Mouse (Mus musculus): ENCODE results near the gene Tmem255a. TPM values are rescaled to one million over a fixed set of nuclear protein-coding genes. Genes with fewer than 3 reads are reported as not detected.

Gene Tmem255a
- polyA plus RNA-seq, 1 experiment: 0.06 TPM

DNA sequence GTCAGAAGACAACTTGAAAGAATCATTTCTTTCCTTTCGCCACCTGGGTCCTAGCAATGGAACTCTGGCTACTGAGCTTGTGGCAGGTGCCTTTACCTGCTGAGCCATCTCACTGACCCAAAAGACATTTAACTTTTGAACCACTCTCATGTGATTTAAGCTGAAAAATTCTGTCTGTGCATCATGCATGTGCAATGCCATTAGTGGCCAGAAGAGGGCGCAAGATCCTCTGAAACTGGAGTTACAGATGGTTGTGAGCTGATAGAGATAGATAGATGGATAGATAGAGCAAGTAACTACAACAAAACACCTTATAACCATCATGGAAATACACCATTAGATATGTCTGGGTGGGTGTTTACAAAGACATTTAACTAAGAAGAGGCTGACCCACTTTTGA is 14.5 kb downstream of the Tmem255a start:
- Histone ChIP-seq H3K4me2 (ENCODE audit: low read depth) (no peak overlapping the region), H3K36me3 (ENCODE audit: control insufficient read depth, insufficient read depth) (no peaks in the 10 kb centered on the region), H3K4me3 (no peak overlapping the region), H3ac (ENCODE audit: control insufficient read depth, insufficient read length) (no peak overlapping the region), H3K79me2 (ENCODE audit: control insufficient read depth, insufficient read depth) (no peaks in the 10 kb centered on the region), H3K27me3 (ENCODE audit: control insufficient read depth, insufficient read depth, insufficient read length) (no peaks in the 10 kb centered on the region)
- TF ChIP-seq POLR2A (IDR thresholded peaks at IDR 0.05; ENCODE audit: insufficient read length, low read depth) (no peak), MYOD1 (IDR thresholded peaks at IDR 0.05; ENCODE audit: control insufficient read depth in 1 of 3, insufficient read length in 2 of 3, low read depth in 2 of 3) (no peak), MAX (IDR thresholded peaks at IDR 0.05; ENCODE audit: low read depth) (no peak), MYOG (IDR thresholded peaks at IDR 0.05; ENCODE audit: control insufficient read depth in 1 of 3, insufficient read depth in 1 of 3, insufficient read length in 2 of 3, low read depth in 2 of 3) (no peak), CEBPB (IDR thresholded peaks at IDR 0.05; ENCODE audit: insufficient read depth, poor library complexity, severe bottlenecking) (no peak), TCF12 (IDR thresholded peaks at IDR 0.05; ENCODE audit: insufficient read depth, poor library complexity, severe bottlenecking) (no peak), TCF3 (IDR thresholded peaks at IDR 0.05; ENCODE audit: insufficient read length, low read depth) (no peak), USF1 (IDR thresholded peaks at IDR 0.05; ENCODE audit: low read depth) (no peak), SRF (IDR thresholded peaks at IDR 0.05; ENCODE audit: control insufficient read depth, insufficient read length, low read depth) (no peak), E2F4 (IDR thresholded peaks at IDR 0.05; ENCODE audit: insufficient read depth) (no peak), REST (IDR thresholded peaks at IDR 0.05; ENCODE audit: insufficient read depth, insufficient read length) (no peak), POLR2AphosphoS2 (IDR thresholded peaks at IDR 0.05; ENCODE audit: insufficient read length, low read depth) (no peak)

DNA sequence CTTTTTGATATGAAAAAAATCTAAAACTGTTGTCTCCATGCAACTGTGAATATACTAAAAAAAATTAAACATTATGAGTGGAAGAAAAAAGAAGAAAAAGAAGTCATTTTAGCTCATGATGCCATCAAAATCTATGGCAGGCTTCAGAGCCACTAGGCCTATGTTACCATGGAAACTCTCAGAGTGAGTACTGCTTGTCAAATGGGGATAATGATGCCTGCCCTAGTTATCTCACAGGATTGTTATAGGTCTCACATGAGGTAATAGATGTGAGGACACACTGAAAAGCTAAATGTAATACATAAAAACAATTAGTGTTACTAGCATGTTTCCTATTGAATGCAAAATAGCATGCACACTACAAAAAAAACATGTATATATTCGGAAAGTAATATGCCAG is 22.4 kb downstream of the Tmem255a start:
- no peak overlapping the region for H3K4me3 ChIP-seq
- H3K36me3 ChIP-seq (ENCODE audit: control insufficient read depth, insufficient read depth): no peaks in the 10 kb centered on the region
- no peak for TF ChIP-seq MYOG (IDR thresholded peaks at IDR 0.05; ENCODE audit: control insufficient read depth in 1 of 3, insufficient read depth in 1 of 3, insufficient read length in 2 of 3, low read depth in 2 of 3)
- no peak for TF ChIP-seq E2F4 (IDR thresholded peaks at IDR 0.05; ENCODE audit: insufficient read depth)
- no peak for TF ChIP-seq MYOD1 (IDR thresholded peaks at IDR 0.05; ENCODE audit: control insufficient read depth in 1 of 3, insufficient read length in 2 of 3, low read depth in 2 of 3)
- no peak for TF ChIP-seq REST (IDR thresholded peaks at IDR 0.05; ENCODE audit: insufficient read depth, insufficient read length)
- TF ChIP-seq CEBPB (IDR thresholded peaks at IDR 0.05; ENCODE audit: insufficient read depth, poor library complexity, severe bottlenecking): no peak
- TF ChIP-seq SRF (IDR thresholded peaks at IDR 0.05; ENCODE audit: control insufficient read depth, insufficient read length, low read depth): no peak
- no peak for TF ChIP-seq TCF3 (IDR thresholded peaks at IDR 0.05; ENCODE audit: insufficient read length, low read depth)
- TF ChIP-seq TCF12 (IDR thresholded peaks at IDR 0.05; ENCODE audit: insufficient read depth, poor library complexity, severe bottlenecking): no peak
- no peak for TF ChIP-seq MAX (IDR thresholded peaks at IDR 0.05; ENCODE audit: low read depth)
- TF ChIP-seq USF1 (IDR thresholded peaks at IDR 0.05; ENCODE audit: low read depth): no peak
- no peak for TF ChIP-seq POLR2AphosphoS2 (IDR thresholded peaks at IDR 0.05; ENCODE audit: insufficient read length, low read depth)
- TF ChIP-seq POLR2A (IDR thresholded peaks at IDR 0.05; ENCODE audit: insufficient read length, low read depth): no peak
- H3K79me2 ChIP-seq (ENCODE audit: control insufficient read depth, insufficient read depth): no peaks in the 10 kb centered on the region
- no peaks in the 10 kb centered on the region for H3K27me3 ChIP-seq (ENCODE audit: control insufficient read depth, insufficient read depth, insufficient read length)
- no peak overlapping the region for H3ac ChIP-seq (ENCODE audit: control insufficient read depth, insufficient read length)
- H3K4me2 ChIP-seq (ENCODE audit: low read depth): no peak overlapping the region

DNA sequence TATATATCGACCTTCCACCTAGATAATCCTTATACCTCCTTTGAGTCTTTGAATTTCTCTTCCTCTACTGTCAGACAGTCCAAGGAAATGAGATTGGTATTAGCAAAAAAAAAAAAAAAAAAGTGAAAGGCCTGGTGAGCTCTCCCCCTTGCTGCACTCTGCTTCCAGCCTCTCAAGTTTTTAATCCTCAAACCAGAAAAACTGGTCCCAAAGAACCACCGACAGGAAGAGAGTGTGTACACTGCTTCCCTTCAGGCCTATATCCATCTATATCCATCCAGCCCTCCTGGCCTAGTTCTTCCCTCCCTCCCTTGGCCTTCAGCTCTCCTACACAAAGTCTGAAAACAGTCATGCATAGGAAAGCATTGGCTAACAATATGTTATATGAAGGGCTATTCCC is 29.5 kb downstream of the Tmem255a start:
- Histone ChIP-seq H3K79me2 (ENCODE audit: control insufficient read depth, insufficient read depth) (no peaks in the 10 kb centered on the region), H3K27me3 (ENCODE audit: control insufficient read depth, insufficient read depth, insufficient read length) (no peaks in the 10 kb centered on the region), H3ac (ENCODE audit: control insufficient read depth, insufficient read length) (no peak overlapping the region), H3K4me2 (ENCODE audit: low read depth) (no peak overlapping the region), H3K4me3 (no peak overlapping the region), H3K36me3 (ENCODE audit: control insufficient read depth, insufficient read depth) (no peaks in the 10 kb centered on the region)
- TF ChIP-seq SRF (IDR thresholded peaks at IDR 0.05; ENCODE audit: control insufficient read depth, insufficient read length, low read depth): no peak
- no peak for TF ChIP-seq MAX (IDR thresholded peaks at IDR 0.05; ENCODE audit: low read depth)
- TF ChIP-seq POLR2AphosphoS2 (IDR thresholded peaks at IDR 0.05; ENCODE audit: insufficient read length, low read depth): no peak
- no peak for TF ChIP-seq POLR2A (IDR thresholded peaks at IDR 0.05; ENCODE audit: insufficient read length, low read depth)
- TF ChIP-seq E2F4 (IDR thresholded peaks at IDR 0.05; ENCODE audit: insufficient read depth): no peak
- no peak for TF ChIP-seq MYOD1 (IDR thresholded peaks at IDR 0.05; ENCODE audit: control insufficient read depth in 1 of 3, insufficient read length in 2 of 3, low read depth in 2 of 3)
- no peak for TF ChIP-seq CEBPB (IDR thresholded peaks at IDR 0.05; ENCODE audit: insufficient read depth, poor library complexity, severe bottlenecking)
- TF ChIP-seq REST (IDR thresholded peaks at IDR 0.05; ENCODE audit: insufficient read depth, insufficient read length): no peak
- no peak for TF ChIP-seq USF1 (IDR thresholded peaks at IDR 0.05; ENCODE audit: low read depth)
- no peak for TF ChIP-seq TCF3 (IDR thresholded peaks at IDR 0.05; ENCODE audit: insufficient read length, low read depth)
- TF ChIP-seq TCF12 (IDR thresholded peaks at IDR 0.05; ENCODE audit: insufficient read depth, poor library complexity, severe bottlenecking): no peak
- TF ChIP-seq MYOG (IDR thresholded peaks at IDR 0.05; ENCODE audit: control insufficient read depth in 1 of 3, insufficient read depth in 1 of 3, insufficient read length in 2 of 3, low read depth in 2 of 3): no peak

DNA sequence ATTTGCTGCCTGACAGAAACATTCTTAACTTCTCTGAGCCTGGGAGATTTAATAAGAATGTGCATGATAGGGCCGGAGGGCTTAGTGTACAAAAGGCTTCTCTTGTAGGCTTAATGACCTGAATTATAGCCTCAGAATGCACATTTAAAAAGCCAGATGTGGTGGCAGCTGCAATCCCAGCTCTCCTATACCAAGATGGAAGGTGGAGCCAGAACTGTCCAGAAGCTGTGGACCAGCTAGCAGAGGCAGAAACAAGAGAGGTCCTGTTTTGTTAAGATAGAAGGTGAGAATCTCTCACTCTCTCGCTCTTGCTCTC is 34.6 kb downstream of the Tmem255a start:
- no peak overlapping the region for H3K4me3 ChIP-seq
- no peaks in the 10 kb centered on the region for H3K36me3 ChIP-seq (ENCODE audit: control insufficient read depth, insufficient read depth)
- no peak for TF ChIP-seq MYOG (IDR thresholded peaks at IDR 0.05; ENCODE audit: control insufficient read depth in 1 of 3, insufficient read depth in 1 of 3, insufficient read length in 2 of 3, low read depth in 2 of 3)
- no peak for TF ChIP-seq USF1 (IDR thresholded peaks at IDR 0.05; ENCODE audit: low read depth)
- no peak for TF ChIP-seq SRF (IDR thresholded peaks at IDR 0.05; ENCODE audit: control insufficient read depth, insufficient read length, low read depth)
- no peak for TF ChIP-seq TCF12 (IDR thresholded peaks at IDR 0.05; ENCODE audit: insufficient read depth, poor library complexity, severe bottlenecking)
- no peak for TF ChIP-seq REST (IDR thresholded peaks at IDR 0.05; ENCODE audit: insufficient read depth, insufficient read length)
- no peak for TF ChIP-seq MAX (IDR thresholded peaks at IDR 0.05; ENCODE audit: low read depth)
- no peak for TF ChIP-seq CEBPB (IDR thresholded peaks at IDR 0.05; ENCODE audit: insufficient read depth, poor library complexity, severe bottlenecking)
- no peak for TF ChIP-seq POLR2A (IDR thresholded peaks at IDR 0.05; ENCODE audit: insufficient read length, low read depth)
- TF ChIP-seq TCF3 (IDR thresholded peaks at IDR 0.05; ENCODE audit: insufficient read length, low read depth): no peak
- no peak for TF ChIP-seq POLR2AphosphoS2 (IDR thresholded peaks at IDR 0.05; ENCODE audit: insufficient read length, low read depth)
- TF ChIP-seq E2F4 (IDR thresholded peaks at IDR 0.05; ENCODE audit: insufficient read depth): no peak
- no peak overlapping the region for H3K4me2 ChIP-seq (ENCODE audit: low read depth)
- no peak overlapping the region for H3ac ChIP-seq (ENCODE audit: control insufficient read depth, insufficient read length)
- no peaks in the 10 kb centered on the region for H3K79me2 ChIP-seq (ENCODE audit: control insufficient read depth, insufficient read depth)
- H3K27me3 ChIP-seq (ENCODE audit: control insufficient read depth, insufficient read depth, insufficient read length): no peaks in the 10 kb centered on the region

All from myocyte (in vitro differentiated cells).